Mouse (Mus musculus): Measurements from ENCODE around the gene Ssmem1. TPM values are rescaled to one million over a fixed set of nuclear protein-coding genes. Genes with fewer than 3 reads are reported as not detected.
A peak's percentile ranks its signal among the peaks of the same experiment; 100 is the strongest.

Gene Ssmem1
- polyA plus RNA-seq (2011; ENCODE audit: insufficient read depth, insufficient read length, low read depth, missing spikeins) = not detected in 2 replicates

- peak within 1 kb of the TSS; percentile 86 for H3K9ac ChIP-seq (ENCODE audit: low read depth, poor library complexity, severe bottlenecking)
- H3K4me1 ChIP-seq (ENCODE audit: control insufficient read depth, insufficient read depth, low read length) = no peaks in the 10 kb centered on the region
- H3K27ac ChIP-seq (ENCODE audit: insufficient read depth, low read length) = peak within 1 kb of the TSS; percentile 88
- TF ChIP-seq POLR2A (IDR thresholded peaks at IDR 0.05; ENCODE audit: insufficient read depth, low read length) (peak; percentile 94), EP300 (IDR thresholded peaks at IDR 0.05; ENCODE audit: insufficient read depth, low read depth, low read length) (no peak)
- no peaks in the 10 kb centered on the region for H3K27me3 ChIP-seq (ENCODE audit: control insufficient read depth, insufficient read depth, low read length, poor library complexity, severe bottlenecking)
- H3K9me3 ChIP-seq (replicated peaks; ENCODE audit: control insufficient read depth, insufficient read depth, low read length, poor library complexity, severe bottlenecking) = no peaks in the 10 kb centered on the region
- H3K36me3 ChIP-seq (ENCODE audit: control insufficient read depth, insufficient read depth, low read length, poor library complexity, severe bottlenecking) = peaks cover 32% of the 10 kb centered on the region
- H3K4me3 ChIP-seq (ENCODE audit: low read depth, low read length) = peak within 1 kb of the TSS; percentile 93
Measured at GRCm38 (mm10) chr6:30509265-30510239, at the start of gene Ssmem1, which contains the start of gene Tmem209. Ssmem1 (plus strand) TSS chr6:30509849. Tmem209 (minus strand) TSS chr6:30509783.

- H3K4me1 ChIP-seq (ENCODE audit: control insufficient read depth, insufficient read depth, low read length) = peaks cover 8% of the 10 kb centered on the region
- TF ChIP-seq EP300 (IDR thresholded peaks at IDR 0.05; ENCODE audit: insufficient read depth, low read depth, low read length) = peak; percentile 87
- TF ChIP-seq CTCF (IDR thresholded peaks at IDR 0.05; ENCODE audit: low read depth, low read length) = no peak
- no peak overlapping the region for H3K27ac ChIP-seq (ENCODE audit: insufficient read depth, low read length)
- no peaks in the 10 kb centered on the region for H3K9me3 ChIP-seq (replicated peaks; ENCODE audit: control insufficient read depth, insufficient read depth, low read length, poor library complexity, severe bottlenecking)
- H3K27me3 ChIP-seq (ENCODE audit: control insufficient read depth, insufficient read depth, low read length, poor library complexity, severe bottlenecking) = no peaks in the 10 kb centered on the region
- no peaks in the 10 kb centered on the region for H3K36me3 ChIP-seq (ENCODE audit: control insufficient read depth, insufficient read depth, low read length, poor library complexity, severe bottlenecking)
- no peak overlapping the region for H3K9ac ChIP-seq (ENCODE audit: low read depth, poor library complexity, severe bottlenecking)
- H3K4me3 ChIP-seq (ENCODE audit: low read depth, low read length) = peak overlapping the region; percentile 13; the same call in 1 of the 2 replicates
Measured at GRCm38 (mm10) chr6:30460750-30461446, 48.8 kb upstream of the Ssmem1 start.

DNA sequence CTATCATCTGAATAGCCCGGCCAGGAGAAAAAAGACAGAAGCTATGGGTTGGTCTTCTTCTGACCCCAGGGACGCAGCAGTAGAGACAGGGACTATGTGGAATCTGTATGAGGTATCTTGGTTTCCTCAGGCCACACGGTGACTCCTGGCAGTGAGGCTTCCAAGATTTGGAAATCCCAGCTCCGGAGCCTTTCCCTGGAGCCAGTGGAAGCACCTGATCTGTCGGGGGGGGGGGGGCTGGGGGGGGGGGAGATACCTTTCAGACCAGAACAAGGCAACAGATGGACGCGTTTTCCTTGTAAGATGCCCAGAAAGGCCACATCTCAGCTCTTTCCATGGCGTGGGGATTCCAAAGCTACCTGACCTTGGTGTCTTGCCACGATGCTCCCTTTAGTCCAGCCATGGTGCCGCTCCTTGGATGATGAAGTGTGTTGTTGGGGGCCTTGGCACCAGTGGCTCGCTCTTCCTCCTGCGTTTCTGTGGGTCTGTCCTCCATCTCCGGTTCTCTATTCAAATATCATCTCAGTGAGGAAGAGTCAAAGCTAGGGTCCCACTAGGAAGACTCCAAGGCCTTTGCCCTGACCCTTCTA, 47.8 kb upstream of the Ssmem1 start:
- Histone ChIP-seq H3K9ac (ENCODE audit: low read depth, poor library complexity, severe bottlenecking) (no peak overlapping the region), H3K27me3 (ENCODE audit: control insufficient read depth, insufficient read depth, low read length, poor library complexity, severe bottlenecking) (no peaks in the 10 kb centered on the region), H3K27ac (ENCODE audit: insufficient read depth, low read length) (no peak overlapping the region), H3K36me3 (ENCODE audit: control insufficient read depth, insufficient read depth, low read length, poor library complexity, severe bottlenecking) (no peaks in the 10 kb centered on the region), H3K4me3 (ENCODE audit: low read depth, low read length) (no peak overlapping the region), H3K4me1 (ENCODE audit: control insufficient read depth, insufficient read depth, low read length) (peaks cover 8% of the 10 kb centered on the region), H3K9me3 (replicated peaks; ENCODE audit: control insufficient read depth, insufficient read depth, low read length, poor library complexity, severe bottlenecking) (no peaks in the 10 kb centered on the region)
- TF ChIP-seq EP300 (IDR thresholded peaks at IDR 0.05; ENCODE audit: insufficient read depth, low read depth, low read length) (no peak), CTCF (IDR thresholded peaks at IDR 0.05; ENCODE audit: low read depth, low read length) (no peak), POLR2A (IDR thresholded peaks at IDR 0.05; ENCODE audit: insufficient read depth, low read length) (no peak)

- Histone ChIP-seq H3K27ac (ENCODE audit: insufficient read depth, low read length) (no peak overlapping the region), H3K36me3 (ENCODE audit: control insufficient read depth, insufficient read depth, low read length, poor library complexity, severe bottlenecking) (no peaks in the 10 kb centered on the region), H3K9me3 (replicated peaks; ENCODE audit: control insufficient read depth, insufficient read depth, low read length, poor library complexity, severe bottlenecking) (no peaks in the 10 kb centered on the region), H3K4me3 (ENCODE audit: low read depth, low read length) (no peak overlapping the region), H3K27me3 (ENCODE audit: control insufficient read depth, insufficient read depth, low read length, poor library complexity, severe bottlenecking) (no peaks in the 10 kb centered on the region), H3K9ac (ENCODE audit: low read depth, poor library complexity, severe bottlenecking) (no peak overlapping the region), H3K4me1 (ENCODE audit: control insufficient read depth, insufficient read depth, low read length) (peaks cover 3% of the 10 kb centered on the region)
- TF ChIP-seq POLR2A (IDR thresholded peaks at IDR 0.05; ENCODE audit: insufficient read depth, low read length) (no peak), EP300 (IDR thresholded peaks at IDR 0.05; ENCODE audit: insufficient read depth, low read depth, low read length) (no peak), CTCF (IDR thresholded peaks at IDR 0.05; ENCODE audit: low read depth, low read length) (no peak)
Measured at GRCm38 (mm10) chr6:30462822-30463221, 46.8 kb upstream of the Ssmem1 start.

GRCm38 (mm10) chr6:30465586-30465985, 44.1 kb upstream of the Ssmem1 start:
- no peak for TF ChIP-seq CTCF (IDR thresholded peaks at IDR 0.05; ENCODE audit: low read depth, low read length)
- no peak for TF ChIP-seq EP300 (IDR thresholded peaks at IDR 0.05; ENCODE audit: insufficient read depth, low read depth, low read length)
- no peak for TF ChIP-seq POLR2A (IDR thresholded peaks at IDR 0.05; ENCODE audit: insufficient read depth, low read length)
- Histone ChIP-seq H3K36me3 (ENCODE audit: control insufficient read depth, insufficient read depth, low read length, poor library complexity, severe bottlenecking) (no peaks in the 10 kb centered on the region), H3K4me1 (ENCODE audit: control insufficient read depth, insufficient read depth, low read length) (peaks cover 3% of the 10 kb centered on the region), H3K9me3 (replicated peaks; ENCODE audit: control insufficient read depth, insufficient read depth, low read length, poor library complexity, severe bottlenecking) (no peaks in the 10 kb centered on the region), H3K9ac (ENCODE audit: low read depth, poor library complexity, severe bottlenecking) (no peak overlapping the region), H3K4me3 (ENCODE audit: low read depth, low read length) (no peak overlapping the region), H3K27me3 (ENCODE audit: control insufficient read depth, insufficient read depth, low read length, poor library complexity, severe bottlenecking) (no peaks in the 10 kb centered on the region), H3K27ac (ENCODE audit: insufficient read depth, low read length) (no peak overlapping the region)

Data from ES-Bruce4 (cell line).